Mouse (Mus musculus) midbrain, postnatal 0 days (tissue): ENCODE measurements around the gene Ttll9. TPM values are rescaled to one million over a fixed set of nuclear protein-coding genes. Genes with fewer than 3 reads are reported as not detected.

Experiments
- ATAC-seq: fragments of 200-750 bp; cut with Nextera tagmentation; 2 replicates; pipeline ENCODE4 v1.8.0; 2017; ENCODE audit warnings: moderate number of reproducible peaks, mild to moderate bottlenecking, moderate TSS enrichment, moderate library complexity; ENCODE audit not compliant: low FRiP score
- DNase-seq: peaks from one replicate; pipeline ENCODE4 v3.0.0-alpha.2; 2015; ENCODE audit warnings: low spot score
- H3K27ac ChIP-seq: fragments of 300-500 bp; sonication (generic); 2 replicates; pipeline ENCODE4 v1.5.1; 2014; ENCODE audit warnings: low read depth, mild to moderate bottlenecking, low read length, mixed read lengths
- H3K27me3 ChIP-seq: fragments of 300-500 bp; sonication (generic); 2 replicates; pipeline ENCODE4 v1.6.1; 2014; ENCODE audit warnings: low read length, control low read depth, mixed read lengths; ENCODE audit not compliant: insufficient read depth
- H3K36me3 ChIP-seq: fragments of 300-500 bp; sonication (generic); 2 replicates; pipeline ENCODE4 v1.6.1; 2014; ENCODE audit warnings: low read length, control low read depth, mixed read lengths; ENCODE audit not compliant: insufficient read depth
- H3K4me1 ChIP-seq: fragments of 300-500 bp; sonication (generic); 2 replicates; pipeline ENCODE4 v1.6.1; 2014; ENCODE audit warnings: mild to moderate bottlenecking, control low read depth, antibody characterized with exemption, low read length, mixed read lengths; ENCODE audit not compliant: insufficient read depth
- H3K4me2 ChIP-seq: fragments of 300-500 bp; sonication (generic); 2 replicates; pipeline ENCODE4 v1.6.1; 2014; ENCODE audit warnings: low read depth, mild to moderate bottlenecking, low read length, mixed read lengths; ENCODE audit not compliant: poor library complexity, severe bottlenecking
- H3K4me3 ChIP-seq: fragments of 300-500 bp; sonication (generic); 2 replicates; pipeline ENCODE4 v1.5.1; 2014; ENCODE audit warnings: low read depth, mild to moderate bottlenecking, low read length, moderate library complexity
- H3K9ac ChIP-seq: fragments of 300-500 bp; sonication (generic); replicated peaks from 2 replicates; pipeline ENCODE4 v1.6.1; 2014; ENCODE audit warnings: mild to moderate bottlenecking, low read length, moderate library complexity, mixed read lengths; ENCODE audit not compliant: poor library complexity, severe bottlenecking
- H3K9me3 ChIP-seq: fragments of 300-500 bp; sonication (generic); 2 replicates; pipeline ENCODE4 v1.6.1; 2016; ENCODE audit warnings: low read length, control low read depth
- CTCF ChIP-seq: IDR thresholded peaks from 2 replicates; pipeline ENCODE4 v1.5.1; 2016; ENCODE audit warnings: antibody characterized with exemption, mild to moderate bottlenecking
- WGBS: fragments of 180-500 bp; shearing (Covaris S2); extraction: QIAGEN DNeasy Blood & Tissue Kit; methylation state at CpG from one replicate; pipeline ENCODE4 v1.1.7; 2014; 5-methylcytosine and 5-hydroxymethylcytosine counted together
- polyA plus RNA-seq: library from polyadenylated mRNA; unstranded; fragments of >200 nt; fragmentation: Nextera tagmentation; extraction: Ambion mirVana; gene quantifications from 2 replicates; pipeline ENCODE4 v1.2.1, GENCODE M21; 2015
- total RNA-seq: library from RNA; depleted of rRNA; stranded (reverse); fragments of >200 nt; gene quantifications from 2 replicates; pipeline ENCODE4 v1.2.3, GENCODE M21; 2014

Ttll9 gene
- total and polyA plus RNA-seq, 2 experiments from 2014 or later = 4.9 to 7.9 TPM

DNA sequence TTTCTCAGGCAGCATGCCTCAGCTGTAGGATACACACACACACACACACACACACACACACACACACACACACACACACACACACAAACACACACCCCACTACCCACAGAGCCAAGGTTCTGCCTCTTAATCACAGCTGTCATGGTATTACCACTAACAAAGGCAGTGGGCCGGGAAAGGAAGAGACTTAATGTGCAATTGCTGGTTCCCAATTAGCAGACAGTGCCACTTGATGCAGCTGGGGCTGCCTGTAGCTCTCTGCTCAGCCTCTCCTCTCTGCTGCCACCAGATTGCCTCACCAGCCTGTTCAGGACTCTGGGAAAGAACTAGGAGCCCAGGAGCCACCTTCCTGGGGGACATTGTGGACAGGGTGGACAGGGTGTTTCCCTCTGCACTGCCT, 23.3 kb downstream of the Ttll9 start:
- H3K4me3 ChIP-seq = no peak overlapping the region
- ATAC-seq (no peak), DNase-seq (peak; percentile 51)
- no peak overlapping the region for H3K4me2 ChIP-seq
- 13% methylated on average over 1 of the region's 1 CpGs for WGBS
- TF ChIP-seq CTCF = no peak
- no peaks in the 10 kb centered on the region for H3K4me1 ChIP-seq
- H3K27ac ChIP-seq = no peak overlapping the region
- H3K27me3 ChIP-seq = no peaks in the 10 kb centered on the region
- no peaks in the 10 kb centered on the region for H3K9me3 ChIP-seq
- no peaks in the 10 kb centered on the region for H3K36me3 ChIP-seq
- no peak overlapping the region for H3K9ac ChIP-seq

GRCm38 (mm10) chr2:152991529-152991928, 29.2 kb downstream of the Ttll9 start:
- Histone ChIP-seq H3K4me1 (no peaks in the 10 kb centered on the region), H3K36me3 (no peaks in the 10 kb centered on the region), H3K27ac (no peak overlapping the region), H3K9me3 (no peaks in the 10 kb centered on the region), H3K4me2 (no peak overlapping the region), H3K27me3 (no peaks in the 10 kb centered on the region), H3K4me3 (no peak overlapping the region), H3K9ac (no peak overlapping the region)
- DNase-seq (no peak), ATAC-seq (no peak)
- WGBS = 91% methylated on average over 9 of the region's 9 CpGs
- TF ChIP-seq CTCF = no peak

GRCm38 (mm10) chr2:152997046-152997445, 34.8 kb downstream of the Ttll9 start:
- no peaks in the 10 kb centered on the region for H3K9me3 ChIP-seq
- H3K4me1 ChIP-seq = no peaks in the 10 kb centered on the region
- H3K4me3 ChIP-seq = no peak overlapping the region
- DNase-seq (no peak), ATAC-seq (no peak)
- no peak overlapping the region for H3K4me2 ChIP-seq
- 73% methylated on average over 4 of the region's 4 CpGs for WGBS
- no peaks in the 10 kb centered on the region for H3K36me3 ChIP-seq
- H3K27ac ChIP-seq = no peak overlapping the region
- H3K9ac ChIP-seq = no peak overlapping the region
- H3K27me3 ChIP-seq = no peaks in the 10 kb centered on the region
- no peak for TF ChIP-seq CTCF

- H3K4me2 ChIP-seq = no peak overlapping the region
- no peaks in the 10 kb centered on the region for H3K27me3 ChIP-seq
- peaks cover 11% of the 10 kb centered on the region for H3K36me3 ChIP-seq
- DNase-seq (no peak), ATAC-seq (no peak)
- H3K9ac ChIP-seq = no peak overlapping the region
- TF ChIP-seq CTCF = no peak
- no peaks in the 10 kb centered on the region for H3K4me1 ChIP-seq
- no peaks in the 10 kb centered on the region for H3K9me3 ChIP-seq
- H3K4me3 ChIP-seq = no peak overlapping the region
- no peak overlapping the region for H3K27ac ChIP-seq
- WGBS = 84% methylated on average over 15 of the region's 15 CpGs
Observed at GRCm38 (mm10) chr2:153002492-153003248, 40.4 kb downstream of the Ttll9 start.

DNA sequence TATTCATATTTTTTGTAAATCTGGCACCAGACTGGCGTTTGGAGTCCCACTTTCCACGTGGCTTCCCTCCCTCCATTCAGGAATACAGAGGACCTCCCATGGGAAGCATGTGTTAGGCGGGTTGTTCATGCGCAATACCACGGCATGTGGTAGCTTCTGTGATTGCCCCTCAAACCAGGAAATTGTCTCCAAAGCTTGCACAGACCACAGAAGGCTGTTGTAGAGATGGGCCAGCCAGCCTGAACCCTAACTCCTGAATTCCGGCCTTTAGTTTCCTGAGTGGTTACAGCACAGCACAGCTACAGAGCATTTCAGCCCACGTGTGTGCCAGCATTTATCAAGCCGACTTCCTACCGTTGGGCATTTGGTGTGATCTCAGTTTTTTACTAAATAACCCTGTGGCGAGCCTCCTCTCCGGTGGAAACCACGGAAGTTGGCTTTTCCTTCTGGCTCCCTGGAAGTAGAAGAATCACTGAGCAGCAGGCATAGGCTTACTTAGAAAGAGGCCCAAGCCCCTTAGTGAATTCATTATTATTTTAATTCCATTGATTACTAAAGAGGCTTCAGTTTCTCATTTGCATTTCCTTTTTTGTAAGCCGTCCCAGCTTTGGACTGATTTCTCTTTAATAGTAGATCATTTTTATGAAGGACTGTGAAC, 41.5 kb downstream of the Ttll9 start:
- Histone ChIP-seq H3K9ac (no peak overlapping the region), H3K9me3 (no peaks in the 10 kb centered on the region), H3K4me3 (no peak overlapping the region), H3K4me1 (no peaks in the 10 kb centered on the region), H3K4me2 (no peak overlapping the region), H3K27me3 (no peaks in the 10 kb centered on the region), H3K36me3 (peaks cover 21% of the 10 kb centered on the region), H3K27ac (no peak overlapping the region)
- 29% methylated on average over 13 of the region's 13 CpGs for WGBS
- TF ChIP-seq CTCF = no peak
- DNase-seq (peak; percentile 53), ATAC-seq (no peak)

DNA sequence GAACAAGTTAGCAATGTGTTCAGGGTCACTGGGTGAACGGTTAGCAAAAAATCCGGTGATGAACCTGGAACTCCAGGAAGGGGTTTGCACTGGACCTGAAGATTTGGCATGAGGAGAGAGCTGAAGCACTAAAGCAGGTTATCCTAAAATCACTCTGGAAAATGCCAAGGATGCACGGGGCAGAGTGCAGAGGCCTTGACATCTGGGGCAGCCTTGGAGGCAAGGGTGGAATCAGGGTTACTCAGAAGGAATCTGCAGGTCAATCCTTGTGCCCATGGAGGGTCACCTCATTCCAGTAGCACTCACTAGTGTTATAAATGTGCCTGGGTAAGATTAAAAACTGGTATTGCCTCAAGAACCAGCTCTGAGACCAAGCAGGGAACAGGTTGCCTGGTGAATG, 43.7 kb downstream of the Ttll9 start:
- Histone ChIP-seq H3K9me3 (no peaks in the 10 kb centered on the region), H3K4me1 (no peaks in the 10 kb centered on the region), H3K36me3 (peaks cover 40% of the 10 kb centered on the region), H3K27me3 (no peaks in the 10 kb centered on the region), H3K4me3 (no peak overlapping the region), H3K27ac (no peak overlapping the region), H3K4me2 (no peak overlapping the region), H3K9ac (no peak overlapping the region)
- WGBS = 87% methylated on average over 3 of the region's 3 CpGs
- no peak for ATAC-seq
- TF ChIP-seq CTCF = no peak
- DNase-seq = no peak
